In genomic region chr12:73050811-73051580, GRCm38 (mm10) we compare ENCODE assay signal across 18 mouse cellular contexts. TPM values are rescaled to one million over a fixed set of nuclear protein-coding genes. Genes with fewer than 3 reads are reported as not detected.
DNase-seq lines count a peak whose midpoint lies in the region; ATAC-seq and TF ChIP-seq lines count a peak whose summit lies in the region.
"Had no signal": no experiment of that assay in that cellular context is flagged by ENCODE, and none has a peak within 500 bp of the region (broad histone marks: within the 10 kb centered on the region; RNA-seq: fewer than 3 reads in every experiment).

No protein-coding gene starts in this region.

- no peak for TF ChIP-seq EP300 in lung, postnatal 0 days (IDR thresholded peaks at IDR 0.05)

- WGBS in forebrain, postnatal 0 days: 1% methylated on average over 15 of the region's 15 CpGs
- WGBS in forebrain, embryonic 13.5 days: under 1% methylated on average over 15 of the region's 15 CpGs
- WGBS in midbrain, embryonic 14.5 days: under 1% methylated on average over 15 of the region's 15 CpGs
- WGBS in midbrain, embryonic 13.5 days: under 1% methylated on average over 15 of the region's 15 CpGs
- WGBS in lung, postnatal 0 days: 2% methylated on average over 15 of the region's 15 CpGs

- H3K9me3 ChIP-seq in forebrain, postnatal 0 days (ENCODE audit: low read length): no peaks in the 10 kb centered on the region
- H3K9me3 ChIP-seq in forebrain, embryonic 13.5 days (replicated peaks): no peaks in the 10 kb centered on the region
- H3K9me3 ChIP-seq in midbrain, embryonic 14.5 days (ENCODE audit: control insufficient read depth, low read length): no peaks in the 10 kb centered on the region
- no peaks in the 10 kb centered on the region for H3K9me3 ChIP-seq in midbrain, embryonic 13.5 days
- no peaks in the 10 kb centered on the region for H3K9me3 ChIP-seq in lung, postnatal 0 days (ENCODE audit: low read length)

- H3K9ac ChIP-seq in forebrain, postnatal 0 days: no peak overlapping the region
- H3K9ac ChIP-seq in forebrain, embryonic 13.5 days: no peak overlapping the region
- no peak overlapping the region for H3K9ac ChIP-seq in midbrain, embryonic 14.5 days (replicated peaks; ENCODE audit: low read length)
- H3K9ac ChIP-seq in midbrain, embryonic 13.5 days (replicated peaks): no peak overlapping the region
- no peak overlapping the region for H3K9ac ChIP-seq in lung, postnatal 0 days (replicated peaks; ENCODE audit: low read depth)
- H3K9ac ChIP-seq: liver, postnatal 0 days had no signal

- H3K36me3 ChIP-seq in forebrain, postnatal 0 days (ENCODE audit: insufficient read depth): no peaks in the 10 kb centered on the region
- H3K36me3 ChIP-seq in forebrain, embryonic 13.5 days (ENCODE audit: poor library complexity, severe bottlenecking): no peaks in the 10 kb centered on the region
- no peaks in the 10 kb centered on the region for H3K36me3 ChIP-seq in midbrain, embryonic 14.5 days (ENCODE audit: control insufficient read depth, insufficient read depth, low read length)
- no peaks in the 10 kb centered on the region for H3K36me3 ChIP-seq in midbrain, embryonic 13.5 days
- no peaks in the 10 kb centered on the region for H3K36me3 ChIP-seq in lung, postnatal 0 days (ENCODE audit: insufficient read depth, low read length)

- no peak overlapping the region for H3K4me3 ChIP-seq in forebrain, postnatal 0 days (ENCODE audit: low read depth, low read length)
- no peak overlapping the region for H3K4me3 ChIP-seq in forebrain, embryonic 13.5 days
- H3K4me3 ChIP-seq in midbrain, embryonic 14.5 days (replicated peaks; ENCODE audit: low read depth, low read length): no peak overlapping the region
- H3K4me3 ChIP-seq in midbrain, embryonic 13.5 days (replicated peaks): no peak overlapping the region
- no peak overlapping the region for H3K4me3 ChIP-seq in lung, postnatal 0 days (ENCODE audit: low read depth, low read length)

- no peaks in the 10 kb centered on the region for H3K4me1 ChIP-seq in forebrain, postnatal 0 days (ENCODE audit: insufficient read depth)
- H3K4me1 ChIP-seq in forebrain, embryonic 13.5 days: peaks cover 28% of the 10 kb centered on the region
- peaks cover 3% of the 10 kb centered on the region; the same call in 1 of the 2 replicates for H3K4me1 ChIP-seq in midbrain, embryonic 14.5 days (ENCODE audit: control insufficient read depth, insufficient read depth, low read length)
- H3K4me1 ChIP-seq in midbrain, embryonic 13.5 days (replicated peaks): peaks cover 22% of the 10 kb centered on the region
- H3K4me1 ChIP-seq in lung, postnatal 0 days (ENCODE audit: insufficient read depth, low read depth, low read length): peaks cover 14% of the 10 kb centered on the region

- H3K27me3 ChIP-seq in forebrain, postnatal 0 days (ENCODE audit: insufficient read depth, low read length): peaks cover 95% of the 10 kb centered on the region
- H3K27me3 ChIP-seq in forebrain, embryonic 13.5 days: peaks cover 100% of the 10 kb centered on the region
- H3K27me3 ChIP-seq in midbrain, embryonic 14.5 days (ENCODE audit: control insufficient read depth, insufficient read depth, low read length): peaks cover 99% of the 10 kb centered on the region
- peaks cover 100% of the 10 kb centered on the region for H3K27me3 ChIP-seq in midbrain, embryonic 13.5 days
- peaks cover 72% of the 10 kb centered on the region for H3K27me3 ChIP-seq in lung, postnatal 0 days (replicated peaks; ENCODE audit: insufficient read depth, low read length)

- peak; percentile 25 for DNase-seq in forebrain, postnatal 0 days
- peak; percentile 33 for DNase-seq in midbrain, embryonic 14.5 days
- DNase-seq in induced T-regulatory cell, adult 2 months (ENCODE audit: low read depth): peak; percentile 17
- peak; percentile 86 for DNase-seq in retina, postnatal 1 day
- DNase-seq in lung, postnatal 0 days (ENCODE audit: low spot score): no peak
- no peak for DNase-seq in layer of hippocampus, adult 9-11 months
- DNase-seq: adrenal gland, adult 2 months; cerebellum, adult 8-10 months; gastrocnemius, postnatal 25 days; left cerebral cortex, postnatal 4 days; liver, postnatal 0 days; thymus, postnatal 4 days had no signal

- no peak for TF ChIP-seq CTCF in forebrain, postnatal 0 days (IDR thresholded peaks at IDR 0.05; ENCODE audit: low read depth)
- no peak for TF ChIP-seq CTCF in lung, postnatal 0 days (IDR thresholded peaks at IDR 0.05)

- H3K4me2 ChIP-seq in forebrain, postnatal 0 days (ENCODE audit: low read depth): no peak overlapping the region
- no peak overlapping the region for H3K4me2 ChIP-seq in forebrain, embryonic 13.5 days
- H3K4me2 ChIP-seq in midbrain, embryonic 14.5 days (ENCODE audit: low read length): no peak overlapping the region
- no peak overlapping the region for H3K4me2 ChIP-seq in midbrain, embryonic 13.5 days (replicated peaks)
- H3K4me2 ChIP-seq in lung, postnatal 0 days (replicated peaks; ENCODE audit: low read depth, low read length): no peak overlapping the region

- no peak for ATAC-seq in forebrain, postnatal 0 days
- ATAC-seq in forebrain, embryonic 13.5 days: no peak
- ATAC-seq in midbrain, embryonic 14.5 days (ENCODE audit: low FRiP score, low TSS enrichment): no peak
- no peak for ATAC-seq in midbrain, embryonic 13.5 days
- no peak for ATAC-seq in lung, postnatal 0 days
- ATAC-seq: forebrain, embryonic 16.5 days; liver, postnatal 0 days had no signal

- H3K27ac ChIP-seq in forebrain, postnatal 0 days (ENCODE audit: low read depth, low read length): no peak overlapping the region
- no peak overlapping the region for H3K27ac ChIP-seq in forebrain, embryonic 13.5 days
- H3K27ac ChIP-seq in midbrain, embryonic 14.5 days (replicated peaks; ENCODE audit: low read depth, low read length): no peak overlapping the region
- H3K27ac ChIP-seq in midbrain, embryonic 13.5 days: no peak overlapping the region
- H3K27ac ChIP-seq in lung, postnatal 0 days (ENCODE audit: low read length): no peak overlapping the region
- H3K27ac ChIP-seq: kidney, postnatal 0 days; macrophage; stomach, postnatal 0 days had no signal

RNA-seq across cellular contexts. Expression of gene Six1, which starts 2.7 kb away (rescaled TPM):
- 0.62 and 0.77 TPM in 2 replicates for total RNA-seq in forebrain, postnatal 0 days (2014; rRNA removed)
- 0.65 TPM in 2 replicates for polyA plus RNA-seq in forebrain, postnatal 0 days (2015; fragmentation: Nextera tagmentation; extraction: Ambion mirVana)
- polyA plus RNA-seq in forebrain, embryonic 13.5 days (2015; fragmentation: Nextera tagmentation; extraction: Ambion mirVana): 0.22 and 0.42 TPM in 2 replicates
- polyA plus RNA-seq in midbrain, embryonic 14.5 days (2014; fragmentation: Nextera tagmentation; extraction: Ambion mirVana): 0.41 TPM in 1 of 2 replicates, not detected in the other
- 0.64 and 0.70 TPM in 2 replicates for polyA plus RNA-seq in midbrain, embryonic 13.5 days (2015; fragmentation: Nextera tagmentation; extraction: Ambion mirVana)
- polyA plus RNA-seq in lung, postnatal 0 days (2015; fragmentation: Nextera tagmentation; extraction: Ambion mirVana): 0.70 and 0.92 TPM in 2 replicates
- polyA plus RNA-seq: macrophage had no signal

Comparison
In these comparisons a context has a peak if more than half of its experiments do, and no peak if none do; other contexts are left out.
1. DNase-seq: peak in forebrain, postnatal 0 days (single experiment), midbrain, embryonic 14.5 days (single experiment), induced T-regulatory cell, adult 2 months (single experiment) and retina, postnatal 1 day (single experiment); none in lung, postnatal 0 days (single experiment) and layer of hippocampus, adult 9-11 months (single experiment).